Mouse (Mus musculus) hindbrain, embryonic 14.5 days (tissue): ENCODE results near the gene Gm17545. TPM values are rescaled to one million over a fixed set of nuclear protein-coding genes. Genes with fewer than 3 reads are reported as not detected.

Experiments
- ATAC-seq: fragments of 200-750 bp; cut with Nextera tagmentation; 2 replicates; pipeline ENCODE4 v1.8.0; 2017; ENCODE audit warnings: moderate number of reproducible peaks, mild to moderate bottlenecking, moderate TSS enrichment, moderate library complexity; ENCODE audit not compliant: low FRiP score
- DNase-seq: peaks from one replicate; pipeline ENCODE4 v3.0.0-alpha.2; 2015; ENCODE audit warnings: low spot score
- H3K27ac ChIP-seq: fragments of 300-500 bp; sonication (generic); 2 replicates; pipeline ENCODE4 v1.5.1; 2014; ENCODE audit warnings: mild to moderate bottlenecking, moderate library complexity
- H3K27me3 ChIP-seq: fragments of 300-500 bp; sonication (generic); 2 replicates; pipeline ENCODE4 v1.6.1; 2014; ENCODE audit warnings: mild to moderate bottlenecking, low read length, mixed read lengths; ENCODE audit not compliant: control insufficient read depth, insufficient read depth
- H3K36me3 ChIP-seq: fragments of 300-500 bp; sonication (generic); replicated peaks from 2 replicates; pipeline ENCODE4 v1.6.1; 2014; ENCODE audit not compliant: control insufficient read depth, insufficient read depth
- H3K4me1 ChIP-seq: fragments of 300-500 bp; sonication (generic); replicated peaks from 2 replicates; pipeline ENCODE4 v1.6.1; 2014; ENCODE audit warnings: antibody characterized with exemption, low read length, mixed read lengths; ENCODE audit not compliant: control insufficient read depth, insufficient read depth
- H3K4me2 ChIP-seq: fragments of 300-500 bp; sonication (generic); replicated peaks from 2 replicates; pipeline ENCODE4 v1.6.1; 2014; ENCODE audit warnings: mild to moderate bottlenecking, moderate library complexity
- H3K4me3 ChIP-seq: fragments of 300-500 bp; sonication (generic); replicated peaks from 2 replicates; pipeline ENCODE4 v1.5.1; 2014; ENCODE audit warnings: mild to moderate bottlenecking, low read length
- H3K9ac ChIP-seq: fragments of 300-500 bp; sonication (generic); 2 replicates; pipeline ENCODE4 v1.6.1; 2014
- H3K9me3 ChIP-seq: fragments of 300-500 bp; sonication (generic); 2 replicates; pipeline ENCODE4 v1.6.1; 2016; ENCODE audit warnings: low read length; ENCODE audit not compliant: control insufficient read depth
- WGBS: fragments of 180-500 bp; shearing (Covaris S2); extraction: QIAGEN DNeasy Blood & Tissue Kit; methylation state at CpG from one replicate; pipeline ENCODE4 v1.1.7; 2014; 5-methylcytosine and 5-hydroxymethylcytosine counted together
- polyA plus RNA-seq: library from polyadenylated mRNA; unstranded; fragments of >200 nt; fragmentation: Nextera tagmentation; extraction: Ambion mirVana; gene quantifications from 2 replicates; pipeline ENCODE4 v1.2.1, GENCODE M21; 2014

Gm17545 gene
- polyA plus RNA-seq, 1 experiment from 2014 or later, result not detected

GRCm38 (mm10) chr9:22420491-22420890 lies 33.6 kb upstream of the Gm17545 start:
- DNase-seq (no peak), ATAC-seq (no peak)
- Histone ChIP-seq H3K27me3 (no peaks in the 10 kb centered on the region), H3K36me3 (no peaks in the 10 kb centered on the region), H3K4me2 (no peak overlapping the region), H3K27ac (no peak overlapping the region), H3K4me3 (no peak overlapping the region), H3K4me1 (0 out of 2 replicates have a peak, but pooled peaks cover 4% of the 10 kb centered on the region), H3K9ac (no peak overlapping the region), H3K9me3 (no peaks in the 10 kb centered on the region)
- WGBS, result 18% methylated on average over 7 of the region's 7 CpGs

GRCm38 (mm10) chr9:22422559-22422958 lies 31.5 kb upstream of the Gm17545 start:
- Histone ChIP-seq H3K27me3 (no peaks in the 10 kb centered on the region), H3K4me3 (no peak overlapping the region), H3K36me3 (no peaks in the 10 kb centered on the region), H3K27ac (no peak overlapping the region), H3K9me3 (no peaks in the 10 kb centered on the region), H3K9ac (no peak overlapping the region), H3K4me1 (0 out of 2 replicates have a peak, but pooled peaks cover 4% of the 10 kb centered on the region), H3K4me2 (no peak overlapping the region)
- 80% methylated on average over 1 of the region's 1 CpGs for WGBS
- ATAC-seq (no peak), DNase-seq (no peak)

- H3K4me2 ChIP-seq, result no peak overlapping the region
- H3K9me3 ChIP-seq, result no peaks in the 10 kb centered on the region
- ATAC-seq (no peak), DNase-seq (no peak)
- no peaks in the 10 kb centered on the region for H3K27me3 ChIP-seq
- WGBS, result 80% methylated on average over 1 of the region's 1 CpGs
- H3K9ac ChIP-seq, result no peak overlapping the region
- H3K27ac ChIP-seq, result no peak overlapping the region
- H3K36me3 ChIP-seq, result no peaks in the 10 kb centered on the region
- 0 out of 2 replicates have a peak, but pooled peaks cover 4% of the 10 kb centered on the region for H3K4me1 ChIP-seq
- no peak overlapping the region for H3K4me3 ChIP-seq
Measured at GRCm38 (mm10) chr9:22423507-22423906, 30.6 kb upstream of the Gm17545 start.

GRCm38 (mm10) chr9:22424196-22424595 lies 29.9 kb upstream of the Gm17545 start:
- Histone ChIP-seq H3K9me3 (no peaks in the 10 kb centered on the region), H3K4me3 (no peak overlapping the region), H3K27me3 (no peaks in the 10 kb centered on the region), H3K4me1 (0 out of 2 replicates have a peak, but pooled peaks cover 4% of the 10 kb centered on the region), H3K27ac (no peak overlapping the region), H3K4me2 (no peak overlapping the region), H3K36me3 (no peaks in the 10 kb centered on the region), H3K9ac (no peak overlapping the region)
- 87% methylated on average over 10 of the region's 10 CpGs for WGBS
- no peak for ATAC-seq
- DNase-seq, result no peak

GRCm38 (mm10) chr9:22424719-22425118 lies 29.4 kb upstream of the Gm17545 start:
- WGBS, result 87% methylated on average over 4 of the region's 4 CpGs
- DNase-seq, result no peak
- ATAC-seq, result no peak
- Histone ChIP-seq H3K9ac (no peak overlapping the region), H3K9me3 (no peaks in the 10 kb centered on the region), H3K27me3 (no peaks in the 10 kb centered on the region), H3K27ac (no peak overlapping the region), H3K36me3 (no peaks in the 10 kb centered on the region), H3K4me3 (no peak overlapping the region), H3K4me2 (no peak overlapping the region), H3K4me1 (0 out of 2 replicates have a peak, but pooled peaks cover 4% of the 10 kb centered on the region)

GRCm38 (mm10) chr9:22428028-22428665 lies 25.9 kb upstream of the Gm17545 start:
- Histone ChIP-seq H3K9me3 (no peaks in the 10 kb centered on the region), H3K4me3 (no peak overlapping the region), H3K4me1 (no peaks in the 10 kb centered on the region), H3K4me2 (no peak overlapping the region), H3K9ac (no peak overlapping the region), H3K27ac (no peak overlapping the region), H3K27me3 (no peaks in the 10 kb centered on the region), H3K36me3 (no peaks in the 10 kb centered on the region)
- ATAC-seq (no peak), DNase-seq (no peak)
- WGBS, result 37% methylated on average over 4 of the region's 4 CpGs

- 84% methylated on average over 14 of the region's 14 CpGs for WGBS
- H3K27me3 ChIP-seq, result no peaks in the 10 kb centered on the region
- H3K9me3 ChIP-seq, result no peaks in the 10 kb centered on the region
- no peak overlapping the region for H3K9ac ChIP-seq
- no peak overlapping the region for H3K4me3 ChIP-seq
- H3K4me2 ChIP-seq, result no peak overlapping the region
- ATAC-seq, result no peak
- no peak overlapping the region for H3K27ac ChIP-seq
- H3K4me1 ChIP-seq, result no peaks in the 10 kb centered on the region
- DNase-seq, result no peak
- H3K36me3 ChIP-seq, result no peaks in the 10 kb centered on the region
Measured at GRCm38 (mm10) chr9:22428666-22429410, 25.3 kb upstream of the Gm17545 start.

- no peaks in the 10 kb centered on the region for H3K27me3 ChIP-seq
- WGBS, result 61% methylated on average over 15 of the region's 15 CpGs
- no peaks in the 10 kb centered on the region for H3K9me3 ChIP-seq
- no peak overlapping the region for H3K4me2 ChIP-seq
- ATAC-seq (no peak), DNase-seq (no peak)
- H3K4me1 ChIP-seq, result no peaks in the 10 kb centered on the region
- no peak overlapping the region for H3K9ac ChIP-seq
- H3K27ac ChIP-seq, result no peak overlapping the region
- H3K4me3 ChIP-seq, result no peak overlapping the region
- H3K36me3 ChIP-seq, result no peaks in the 10 kb centered on the region
Measured at GRCm38 (mm10) chr9:22429533-22430241, 24.4 kb upstream of the Gm17545 start.

- H3K4me2 ChIP-seq, result no peak overlapping the region
- H3K27me3 ChIP-seq, result no peaks in the 10 kb centered on the region
- H3K4me1 ChIP-seq, result no peaks in the 10 kb centered on the region
- ATAC-seq (no peak), DNase-seq (no peak)
- H3K27ac ChIP-seq, result no peak overlapping the region
- no peak overlapping the region for H3K9ac ChIP-seq
- no peaks in the 10 kb centered on the region; the same call in 1 of the 2 replicates for H3K36me3 ChIP-seq
- H3K4me3 ChIP-seq, result no peak overlapping the region
- H3K9me3 ChIP-seq, result no peaks in the 10 kb centered on the region
- 55% methylated on average over 5 of the region's 5 CpGs for WGBS
Measured at GRCm38 (mm10) chr9:22430315-22430840, 23.7 kb upstream of the Gm17545 start.
